Comparison of ENCODE assay signal across 10 mouse cellular contexts in the genomic region with DNA sequence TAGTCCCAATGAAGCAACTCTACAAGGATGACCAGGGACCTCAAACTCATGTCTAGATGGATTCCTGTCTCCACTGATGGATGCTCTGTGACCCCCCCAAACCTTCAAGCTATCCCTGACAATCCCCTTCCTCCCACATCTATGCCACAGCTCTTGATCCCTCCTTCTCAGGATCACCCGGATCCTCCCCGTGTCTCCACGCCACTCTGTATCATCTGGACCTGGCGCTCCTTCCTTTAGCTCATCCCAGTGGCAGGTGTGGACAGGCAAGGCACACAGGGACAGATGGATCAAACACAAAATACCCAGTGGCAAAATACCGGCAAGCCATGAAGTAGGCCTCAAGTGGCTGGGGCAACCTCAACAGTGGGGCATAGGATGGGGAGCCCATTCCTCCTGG.
"Had no signal": no experiment of that assay in that cellular context is flagged by ENCODE, and none has a peak within 500 bp of the region (broad histone marks: within the 10 kb centered on the region; RNA-seq: fewer than 3 reads in every experiment).

No protein-coding gene starts in this region.

- DNase-seq: gastrocnemius, postnatal 14 days; gastrocnemius, postnatal 36 days; heart, adult 11 months; heart, adult 2 months; heart, postnatal 14 days; heart, postnatal 36 days; layer of hippocampus, adult 9-11 months; layer of hippocampus, postnatal 36 days had no signal

- ATAC-seq: intestine, embryonic 16.5 days; liver, embryonic 12.5 days had no signal
